Mouse (Mus musculus) embryo, embryonic 11 days (tissue): ENCODE data around the gene Zfp106.

Experiments
- DNase-seq: peaks from one replicate; pipeline ENCODE4 v3.0.0-alpha.2; 2015

Zfp106 gene

DNA sequence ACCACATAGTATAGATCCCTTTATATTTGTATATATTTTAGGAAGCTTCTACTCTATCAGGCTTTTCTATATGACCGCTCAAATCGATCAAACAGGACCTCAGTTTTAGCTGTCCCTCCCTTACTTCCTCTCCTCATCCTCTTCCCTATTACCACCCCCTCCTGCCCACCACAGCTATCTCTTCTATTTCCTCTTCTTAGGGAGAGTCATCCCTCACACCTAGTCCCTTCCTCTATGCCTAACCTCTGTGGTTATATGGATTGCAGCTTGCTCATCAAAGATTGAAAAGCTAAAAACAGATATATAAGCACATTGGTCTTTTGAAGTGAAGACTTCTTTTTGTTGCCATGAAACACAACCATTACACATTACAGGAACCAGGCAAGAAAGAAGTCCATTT is 18.9 kb downstream of the Zfp106 start:
- DNase-seq, result no peak

DNA sequence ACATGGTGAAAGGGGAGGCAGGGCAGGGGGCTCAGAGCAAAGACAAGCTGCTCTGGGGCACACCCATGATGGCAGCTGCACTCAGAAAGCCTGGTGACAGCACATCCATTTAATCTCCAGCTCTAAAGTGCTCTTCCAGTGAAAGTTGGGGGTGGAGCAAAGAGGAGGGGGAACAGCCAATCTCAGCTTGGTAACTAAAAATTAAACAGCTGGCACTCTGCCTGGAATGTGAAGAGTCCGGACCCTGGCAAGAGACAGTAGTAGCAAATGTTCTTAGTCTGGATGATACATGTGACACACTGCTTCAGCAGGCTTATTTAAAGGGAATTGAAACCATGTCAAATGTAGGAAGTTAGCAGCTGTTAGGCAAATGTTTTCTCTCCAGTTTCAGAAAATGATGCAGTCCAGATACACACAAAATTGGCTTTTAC is 23.9 kb downstream of the Zfp106 start:
- DNase-seq, result peak; percentile 54

DNA sequence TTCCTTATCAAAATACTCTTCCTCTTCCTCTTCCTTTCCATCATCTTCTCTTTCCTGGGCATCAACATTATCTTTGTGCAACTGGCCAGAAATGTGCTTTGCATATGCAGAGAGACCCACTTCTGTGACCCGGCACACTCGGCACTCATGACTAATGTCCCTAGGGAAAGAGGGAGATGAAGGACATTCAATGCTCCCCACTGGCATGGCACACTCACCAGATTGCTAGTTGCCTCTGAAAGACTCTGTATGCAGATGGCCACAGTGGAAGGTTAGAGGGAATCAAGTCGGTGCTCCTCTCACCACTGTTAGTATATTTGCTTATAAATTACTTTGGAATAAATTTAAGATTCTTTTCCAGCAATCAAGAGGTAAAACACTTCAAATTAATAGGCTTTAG is 24.3 kb downstream of the Zfp106 start:
- DNase-seq, result peak; percentile 5

DNA sequence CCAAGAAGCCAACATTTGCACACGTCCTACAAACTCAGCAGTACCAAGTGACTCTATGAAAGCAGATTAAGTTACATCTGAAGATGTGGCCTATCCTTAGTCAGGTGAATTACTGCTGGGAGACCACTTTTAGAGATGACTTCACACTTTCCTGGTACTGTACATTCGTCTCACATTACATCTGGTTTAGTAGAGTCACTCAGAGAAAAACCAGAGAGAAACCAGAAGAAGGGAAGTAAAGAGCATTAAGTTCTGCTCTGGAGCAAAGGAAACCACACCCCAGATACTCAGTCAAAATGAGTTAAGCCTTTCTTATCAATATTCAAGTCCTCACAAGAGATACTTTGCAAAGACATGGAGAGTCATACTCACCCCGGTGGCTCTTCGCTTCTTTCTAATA is 32.4 kb downstream of the Zfp106 start:
- no peak for DNase-seq

DNA sequence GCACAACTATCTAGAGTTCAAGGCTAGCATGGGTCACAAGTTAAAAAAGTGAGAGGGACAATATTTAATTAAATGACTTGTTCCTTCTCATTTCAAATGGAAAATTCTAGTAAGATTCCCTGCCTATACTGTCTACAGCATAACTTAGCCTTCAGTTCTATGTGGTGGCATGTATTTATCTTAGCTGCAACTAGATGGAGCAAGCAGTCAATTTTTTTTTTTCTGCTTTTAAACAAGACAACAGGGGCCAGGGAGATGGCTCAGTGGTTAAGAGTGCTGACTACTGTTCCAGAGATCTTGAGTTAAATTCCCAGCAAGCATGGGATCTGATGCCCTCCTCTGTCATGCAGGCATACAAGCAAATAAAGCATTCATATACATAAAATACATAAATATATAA is 34.1 kb downstream of the Zfp106 start:
- DNase-seq, result no peak

DNA sequence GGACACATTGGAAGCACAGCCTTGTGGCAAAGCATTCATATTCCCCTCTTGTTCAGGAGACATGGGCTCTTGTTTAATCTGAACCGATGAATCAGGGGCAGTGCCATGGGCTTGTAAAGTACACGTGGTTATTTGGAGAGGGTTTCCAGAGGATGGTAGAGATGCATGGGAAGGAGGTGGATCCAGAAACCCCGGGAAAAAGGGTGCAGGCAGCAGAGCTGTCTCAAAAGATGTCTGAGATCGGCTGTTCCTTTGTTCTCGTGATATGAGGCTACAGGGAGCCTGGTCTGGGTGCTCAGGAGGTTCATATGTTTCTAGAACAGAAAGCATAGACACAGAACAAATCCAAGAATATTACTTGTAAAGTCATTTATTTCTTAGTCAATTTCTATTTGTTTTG is 36.9 kb downstream of the Zfp106 start:
- DNase-seq, result no peak

DNA sequence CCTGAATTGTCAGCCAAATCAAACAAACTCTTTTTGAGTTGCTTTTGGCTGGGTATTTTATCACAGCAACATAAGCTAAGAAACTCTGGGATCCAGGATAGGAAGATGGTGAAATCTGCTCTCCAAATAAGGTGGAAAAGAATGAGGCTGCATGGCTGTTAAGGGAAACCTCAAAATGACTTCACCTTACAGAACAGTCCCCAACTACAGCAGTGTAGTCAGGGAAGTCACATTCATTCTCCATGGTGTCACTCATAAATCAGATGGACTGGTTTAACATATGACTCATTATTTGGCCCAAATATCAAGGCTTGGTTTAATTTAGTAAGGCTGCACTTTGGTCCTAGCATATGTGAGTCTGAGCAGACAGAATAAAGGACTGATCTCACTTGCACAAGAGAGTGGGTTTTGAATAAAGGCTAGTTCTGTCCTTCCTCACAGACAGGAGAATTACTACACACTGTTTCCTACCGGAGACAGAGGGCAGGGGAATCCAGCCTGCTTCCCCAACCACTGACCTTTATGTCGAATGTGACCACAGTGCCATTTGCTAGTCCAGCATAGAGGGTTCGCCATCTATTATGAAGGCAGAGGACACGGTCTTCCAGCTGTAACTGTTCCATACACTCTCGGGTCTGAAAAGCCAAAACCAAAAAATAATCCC is 45.0 kb downstream of the Zfp106 start:
- DNase-seq, result no peak

DNA sequence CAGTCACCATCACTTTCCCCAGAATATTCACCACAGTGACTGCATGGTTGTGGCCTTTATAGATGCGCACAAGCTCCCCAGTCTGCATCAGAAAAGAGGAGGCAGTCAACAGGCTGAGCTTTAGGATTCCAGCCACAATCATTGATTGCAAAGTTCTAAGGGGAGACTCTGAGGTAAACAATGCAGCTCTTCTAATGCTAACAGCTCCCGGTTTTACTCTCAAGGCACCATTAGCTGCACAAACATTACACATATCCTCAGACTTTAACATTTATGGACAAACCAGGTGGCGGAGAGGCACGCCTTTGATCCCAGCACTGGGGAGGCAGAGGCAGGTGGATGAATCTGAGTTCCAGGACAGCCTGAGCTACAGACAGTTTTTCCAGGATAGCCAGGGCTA is 49.5 kb downstream of the Zfp106 start:
- no peak for DNase-seq

DNA sequence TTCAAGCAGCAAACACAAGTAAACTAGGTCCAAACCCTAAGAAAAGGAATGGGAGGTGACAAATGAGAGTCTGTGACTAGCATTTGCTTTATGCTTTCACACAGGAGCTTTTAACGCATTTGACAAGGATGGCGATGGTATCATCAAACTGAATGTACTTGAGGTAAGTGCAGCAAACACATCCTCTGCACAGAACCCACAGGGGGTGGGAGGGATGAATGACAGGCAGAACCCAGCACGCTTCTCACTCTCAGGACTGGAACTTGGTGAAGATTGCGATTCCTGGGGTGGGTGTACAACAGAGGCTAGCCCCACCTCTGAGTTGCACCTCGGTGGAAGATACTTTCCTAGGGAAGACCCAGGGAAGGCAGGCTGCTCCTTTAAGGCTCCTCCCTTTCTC is 59.7 kb downstream of the Zfp106 start:
- no peak for DNase-seq

DNA sequence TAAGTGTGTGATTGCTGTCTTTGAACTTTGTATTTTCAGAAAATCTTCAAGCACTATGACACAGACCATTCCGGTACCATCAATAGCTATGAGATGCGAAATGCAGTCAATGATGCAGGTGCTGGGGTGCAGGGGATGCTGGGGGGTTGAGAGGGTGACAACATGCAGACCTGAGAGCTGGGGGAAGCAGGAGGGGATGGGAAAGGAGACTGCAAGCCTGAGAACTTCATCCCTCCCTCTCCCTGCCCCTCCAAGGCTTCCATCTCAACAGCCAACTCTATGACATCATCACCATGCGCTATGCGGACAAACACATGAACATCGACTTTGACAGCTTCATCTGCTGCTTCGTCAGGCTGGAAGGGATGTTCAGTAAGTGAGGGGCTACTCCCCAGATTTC is 60.5 kb downstream of the Zfp106 start:
- DNase-seq, result no peak

DNA sequence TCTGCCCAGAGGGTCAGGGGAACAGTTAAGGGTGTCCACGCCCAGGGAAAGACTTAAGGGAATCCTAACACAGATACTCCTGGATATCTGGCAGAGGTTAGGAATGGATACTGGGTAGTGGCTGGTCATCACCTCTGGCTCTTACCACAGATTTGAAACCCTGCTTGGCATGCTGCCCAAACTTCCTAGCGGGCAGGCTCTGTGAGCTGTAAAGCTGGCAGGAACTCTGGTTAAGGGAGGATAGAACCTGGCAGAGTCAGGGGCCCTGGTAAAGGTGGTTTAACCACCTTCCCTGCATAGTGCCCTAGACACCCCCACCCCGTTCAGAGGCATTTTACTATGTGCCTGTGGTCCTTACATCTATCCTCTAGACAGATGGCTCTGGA is 61.0 kb downstream of the Zfp106 start:
- no peak for DNase-seq

DNA sequence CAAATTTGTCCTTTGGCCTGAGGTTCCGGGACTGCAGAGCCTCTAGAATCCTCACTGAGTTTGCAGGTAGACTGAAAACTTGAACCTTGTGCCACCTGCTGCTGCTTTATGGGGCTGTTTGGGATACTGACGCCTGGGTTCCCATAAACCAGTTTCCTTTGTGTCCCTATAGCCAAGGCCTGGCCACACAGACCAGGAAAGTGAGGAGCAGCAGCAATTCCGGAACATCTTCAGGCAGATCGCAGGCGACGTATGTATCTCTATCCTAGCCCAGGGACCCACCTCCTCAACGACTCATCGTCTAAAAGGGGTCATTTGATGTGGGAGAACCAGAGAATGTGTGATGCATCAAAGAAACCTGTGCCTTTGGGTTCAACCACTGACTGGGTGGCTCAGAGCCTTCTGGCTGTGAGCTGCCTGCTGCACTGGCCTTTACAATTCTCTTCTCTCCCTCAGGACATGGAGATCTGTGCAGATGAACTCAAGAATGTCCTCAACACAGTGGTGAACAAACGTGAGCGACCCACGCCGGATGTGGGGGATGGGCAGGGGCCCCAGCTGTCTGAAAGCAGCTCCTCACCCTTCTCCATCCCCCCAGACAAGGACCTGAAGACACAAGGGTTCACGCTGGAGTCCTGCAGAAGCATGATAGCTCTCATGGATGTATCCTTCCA is 61.6 kb downstream of the Zfp106 start:
- DNase-seq, result no peak

DNA sequence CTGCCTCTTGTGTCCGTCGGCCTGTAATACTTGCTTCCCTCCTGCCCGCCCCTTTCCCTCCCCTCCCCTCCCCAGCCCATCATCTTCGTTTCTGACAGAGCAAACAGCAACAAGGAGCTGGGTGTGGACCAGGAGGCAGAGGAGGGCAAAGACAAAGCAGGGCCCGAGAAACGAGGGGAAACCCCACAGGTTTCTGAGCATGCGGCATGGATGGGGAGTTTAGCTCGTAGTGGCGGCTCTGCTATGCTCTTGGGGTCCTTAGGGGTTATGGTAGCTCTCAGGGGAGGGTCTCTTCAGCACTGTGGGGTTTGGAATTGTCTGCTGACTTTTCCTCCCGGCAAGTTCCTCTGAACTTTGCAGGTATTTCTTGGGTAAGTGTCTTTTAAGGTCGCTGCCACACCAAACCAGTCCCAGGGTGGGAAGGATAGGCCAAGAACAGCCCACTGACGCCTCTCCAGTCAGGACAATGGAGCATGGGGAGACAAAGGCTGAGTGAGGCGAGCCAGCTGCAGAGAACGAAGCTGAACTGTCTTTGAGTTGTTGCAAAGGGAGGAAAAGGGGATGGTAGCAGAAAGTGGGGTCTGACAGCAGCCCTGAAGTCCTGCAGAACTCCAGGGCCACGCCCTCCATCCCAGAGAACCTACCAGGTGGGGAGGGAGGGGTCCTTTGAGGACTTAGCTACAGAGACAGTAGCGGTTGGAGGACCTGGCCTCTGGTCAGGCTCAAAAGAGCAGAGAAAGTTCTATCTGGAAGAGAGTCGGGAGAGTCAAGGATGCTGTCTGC is 62.3 kb downstream of the Zfp106 start:
- DNase-seq, result no peak

DNA sequence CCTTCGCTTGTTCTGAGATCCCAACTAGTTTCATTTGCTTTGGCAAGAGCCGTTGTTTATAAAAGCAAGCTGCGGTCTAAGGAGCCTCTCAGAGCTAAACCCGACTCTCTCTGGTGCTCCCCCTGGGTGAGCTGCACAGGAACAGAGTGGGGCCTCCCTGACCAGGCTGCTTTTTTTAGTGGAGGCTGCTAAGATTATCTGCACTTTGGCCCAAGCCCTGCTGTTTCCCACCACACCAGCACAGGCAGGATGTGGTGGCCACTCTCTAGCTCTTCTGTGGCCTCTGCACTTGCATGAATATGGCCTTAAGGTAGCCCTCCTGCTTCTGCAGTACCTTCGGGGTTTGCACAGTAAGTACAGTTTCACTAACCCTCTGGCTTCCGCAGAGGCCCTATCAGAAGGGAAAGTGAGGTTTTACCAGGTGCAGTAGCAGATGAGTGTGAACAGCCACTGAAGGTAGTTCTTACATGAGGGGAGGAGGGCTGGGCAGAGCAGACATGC is 63.6 kb downstream of the Zfp106 start:
- DNase-seq, result no peak

DNA sequence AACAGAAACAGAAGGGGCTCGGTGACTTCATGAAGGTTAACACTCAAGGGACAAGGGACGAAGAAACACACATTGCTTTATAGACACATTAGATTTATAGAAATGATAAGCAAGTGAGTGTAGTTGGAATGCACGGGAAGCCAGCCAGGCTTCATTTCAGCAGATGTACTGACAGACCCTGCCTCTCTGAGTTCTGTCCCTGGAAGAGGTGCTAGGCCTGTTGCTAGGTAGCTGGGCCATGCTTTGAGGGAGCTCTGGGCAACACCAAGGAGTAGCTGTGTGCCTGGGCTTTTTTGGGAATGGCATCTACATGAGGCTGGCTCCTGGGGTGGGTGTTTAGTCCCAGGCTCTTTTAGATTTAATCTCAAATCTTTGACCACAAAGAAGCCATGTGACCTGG is 67.1 kb downstream of the Zfp106 start:
- DNase-seq, result no peak

DNA sequence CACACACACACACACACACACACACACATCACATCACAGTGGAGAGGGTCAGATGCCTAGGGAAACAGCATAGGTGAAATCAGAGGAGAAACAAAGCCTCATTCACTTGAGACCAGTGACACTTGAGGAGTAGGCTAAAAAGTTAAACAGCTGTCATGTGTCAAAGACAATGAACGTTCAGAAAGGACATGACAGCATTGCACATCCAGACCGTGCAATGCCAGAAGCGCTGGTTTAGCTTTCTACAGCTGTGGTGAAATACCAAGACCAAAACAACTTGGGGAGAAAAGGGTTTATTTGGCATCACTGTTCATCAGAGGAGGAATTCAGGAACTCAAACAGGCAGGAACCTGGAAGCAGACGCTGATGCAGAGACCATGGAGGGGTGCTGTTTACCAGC is 70.4 kb downstream of the Zfp106 start:
- no peak for DNase-seq

DNA sequence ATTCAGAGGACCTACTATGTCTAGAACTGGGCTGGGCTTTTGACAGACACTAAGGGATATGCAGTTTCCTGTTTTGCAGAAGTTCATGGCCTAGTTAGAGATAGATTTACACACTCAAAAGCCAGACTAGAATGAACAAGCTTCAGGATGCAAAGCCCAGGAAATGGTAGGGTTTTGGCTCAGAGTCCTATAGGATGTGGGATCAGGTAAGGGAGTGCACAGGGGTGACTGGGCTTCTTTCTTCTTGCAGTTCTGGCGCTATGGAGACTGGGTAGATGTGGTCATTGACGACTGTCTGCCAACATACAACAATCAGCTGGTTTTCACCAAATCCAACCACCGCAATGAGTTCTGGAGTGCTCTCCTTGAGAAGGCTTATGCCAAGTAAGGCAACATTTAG is 79.4 kb downstream of the Zfp106 start:
- no peak for DNase-seq

DNA sequence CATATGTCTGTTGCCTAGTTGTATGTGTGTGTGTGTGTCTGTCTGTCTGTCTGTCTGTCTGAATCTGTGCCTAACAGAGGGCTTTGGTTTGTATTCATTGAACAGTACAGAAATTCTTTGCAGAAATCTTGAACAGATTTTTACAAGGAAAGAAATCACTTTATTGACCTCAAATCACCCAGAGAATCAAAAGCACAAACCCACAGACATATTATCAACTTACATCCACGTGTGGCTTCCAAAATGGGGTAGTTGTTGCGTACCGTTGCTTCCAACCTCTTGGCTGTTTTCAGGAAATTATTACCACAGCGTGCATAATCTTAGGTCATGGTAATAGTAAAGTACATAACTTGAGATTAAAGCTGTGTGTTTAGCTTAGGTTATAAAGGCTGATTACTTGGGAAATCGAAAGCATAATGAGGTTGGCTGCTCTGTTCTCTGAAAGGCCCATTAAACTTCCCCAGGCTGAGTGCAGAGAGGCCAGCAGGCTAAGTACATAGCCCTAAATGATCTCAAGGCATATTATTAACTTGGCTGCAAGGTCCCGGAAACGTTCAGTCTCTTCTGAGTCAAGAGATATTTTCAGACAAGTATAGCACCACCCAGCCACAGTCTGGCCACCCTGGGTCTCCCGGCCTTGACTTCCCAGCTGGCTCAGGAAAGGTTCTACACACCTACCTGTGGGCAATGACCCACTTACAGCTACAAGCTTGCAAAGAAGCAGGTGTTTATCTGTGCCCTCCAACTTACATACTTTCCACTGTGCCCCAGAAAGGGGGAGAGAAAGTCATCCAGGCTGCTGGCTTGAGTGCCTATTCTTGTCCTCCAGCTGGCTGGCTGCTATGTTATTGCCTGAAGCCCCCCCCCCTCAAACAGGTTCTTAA is 80.9 kb downstream of the Zfp106 start:
- no peak for DNase-seq

DNA sequence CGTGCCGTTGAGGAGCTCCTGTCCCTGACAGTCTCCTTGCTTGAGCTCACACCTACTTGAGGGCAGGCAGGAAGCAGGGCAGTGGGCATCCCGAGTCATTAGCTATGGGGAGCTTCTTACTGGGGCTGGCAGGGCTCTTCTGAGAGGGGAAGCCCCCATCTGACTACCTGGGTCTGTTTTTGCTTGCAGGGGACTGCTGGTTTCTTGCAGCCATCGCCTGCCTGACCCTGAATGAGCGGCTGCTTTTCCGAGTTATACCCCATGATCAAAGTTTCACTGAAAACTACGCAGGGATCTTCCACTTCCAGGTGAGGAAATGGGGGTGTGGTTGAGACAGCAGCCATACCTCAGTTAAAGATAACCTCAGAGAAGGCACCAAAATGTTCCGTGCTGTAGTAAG is 81.7 kb downstream of the Zfp106 start:
- DNase-seq, result no peak

DNA sequence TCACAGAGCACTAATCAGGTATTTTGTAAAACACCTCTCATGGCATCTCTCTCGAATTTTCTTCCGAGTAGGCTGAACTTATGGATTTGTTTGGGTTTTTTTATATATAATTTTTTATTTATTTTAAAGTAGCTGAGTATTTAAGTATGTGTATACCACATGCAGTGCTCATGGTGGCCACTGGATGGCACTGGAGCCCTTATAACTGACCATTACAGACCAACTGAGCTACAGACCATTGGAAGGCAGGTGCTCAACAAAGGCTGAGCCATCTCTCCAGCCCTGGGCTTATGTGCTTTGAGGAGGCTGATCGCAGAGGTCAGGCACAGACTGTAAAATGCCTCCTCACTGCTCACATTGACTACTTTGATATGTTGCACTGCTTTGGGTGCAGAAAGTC is 85.0 kb downstream of the Zfp106 start:
- DNase-seq, result peak; percentile 68

DNA sequence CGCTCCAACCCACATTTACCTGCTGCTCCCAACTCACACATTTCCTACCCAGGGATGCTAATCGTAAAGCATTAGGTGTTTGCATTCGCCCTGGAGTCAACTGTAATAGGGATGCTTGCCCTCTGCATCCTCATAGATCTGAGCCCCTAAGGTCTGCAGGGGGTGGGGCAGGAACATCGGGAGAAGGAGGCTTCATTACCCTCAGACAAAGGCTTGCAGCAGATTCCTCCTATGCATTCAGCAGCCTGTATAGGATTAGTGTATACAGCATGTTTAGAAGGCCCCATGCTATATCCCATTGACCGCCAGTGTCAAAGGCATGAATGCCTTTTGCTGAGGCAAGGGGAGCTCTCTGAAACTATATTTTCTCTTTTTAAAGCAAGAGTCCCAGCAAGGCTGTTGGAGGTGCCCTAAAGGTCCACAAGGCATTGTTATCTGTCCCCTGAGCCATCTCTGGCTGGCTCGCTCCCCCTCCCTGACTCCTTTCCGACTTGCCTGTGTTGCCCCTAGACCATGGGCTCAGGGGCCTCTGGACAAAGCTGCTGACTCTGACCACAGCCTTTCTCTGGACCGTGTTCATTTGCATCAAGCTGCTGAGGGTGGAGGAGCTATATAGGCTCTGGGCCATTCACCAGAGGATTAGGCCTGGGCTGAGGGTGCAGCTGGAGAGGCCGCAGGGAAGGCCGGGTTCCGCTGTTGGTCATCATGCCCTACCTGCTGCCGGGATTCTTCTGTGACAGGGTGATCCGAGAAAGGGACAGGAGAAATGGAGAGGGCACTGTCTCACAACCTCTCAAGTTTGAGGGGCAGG is 87.2 kb downstream of the Zfp106 start:
- DNase-seq, result peak; percentile 7

DNA sequence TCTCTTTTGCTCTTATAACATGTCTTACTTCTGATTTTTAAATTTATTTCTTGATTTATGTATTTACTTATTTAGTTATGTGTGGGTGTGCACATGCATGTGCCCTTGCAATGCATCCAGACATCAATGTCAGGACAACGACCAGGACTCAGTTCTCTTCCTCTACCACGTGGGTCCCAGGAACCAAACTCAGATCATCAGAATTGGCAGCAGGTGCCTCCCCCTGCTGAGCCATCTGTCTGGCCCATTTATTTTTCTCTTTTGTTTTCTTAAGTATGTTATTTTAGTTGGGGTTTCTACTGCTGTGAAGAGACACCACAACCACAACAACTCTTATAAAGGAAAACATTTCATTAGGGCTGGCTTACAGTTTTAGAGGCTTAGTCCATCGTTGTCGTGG is 92.8 kb downstream of the Zfp106 start:
- DNase-seq, result no peak
